Mouse (Mus musculus) thymus, postnatal 14 days (tissue): Measurements from ENCODE around the gene Ifi204.
"Not testable (repeated sequence)": the region's sequence is repeated elsewhere in the genome, so short reads cannot be mapped to it uniquely, and the experiment has no call there.

Source experiments
- DNase-seq: peaks from one replicate; pipeline ENCODE4 v3.0.0; 2021

Ifi204 gene

DNA sequence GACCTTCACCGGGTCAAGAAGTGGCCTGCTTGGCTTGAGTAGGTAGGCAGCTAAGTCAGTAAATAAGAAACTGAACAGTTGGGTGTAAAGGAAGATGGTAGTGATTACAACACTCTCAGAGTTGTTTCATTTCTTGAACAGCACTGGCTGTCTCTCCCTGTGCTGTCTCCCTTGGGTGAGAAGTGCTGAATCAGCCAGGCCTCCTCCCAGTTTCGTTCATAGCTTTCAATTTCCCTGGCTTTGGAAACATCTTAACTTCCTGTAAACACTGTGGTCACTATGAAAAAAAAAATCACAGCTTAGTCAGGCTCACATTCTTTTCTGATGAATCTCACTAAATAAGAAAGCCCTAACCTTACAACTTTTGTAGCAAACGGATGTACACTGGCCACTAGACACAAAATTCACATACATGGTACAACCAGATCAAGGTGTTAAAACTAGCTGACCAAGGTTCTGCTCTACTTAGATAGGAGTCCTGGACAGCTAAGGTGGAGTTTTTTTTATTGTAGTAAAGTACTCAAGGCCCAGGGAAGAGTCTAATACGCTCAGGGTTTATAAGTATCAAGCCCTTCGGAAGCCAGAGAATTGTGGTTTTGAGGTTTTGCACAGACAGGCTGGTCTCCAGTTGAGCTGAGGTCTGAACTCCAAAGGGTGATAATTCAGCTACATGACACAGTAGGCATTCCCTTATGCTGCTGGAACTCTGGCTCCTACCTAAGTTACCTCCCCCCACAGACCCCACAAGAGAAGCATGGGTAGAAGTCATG, at the start of gene Ifi204:
TSS of gene Ifi204 (minus strand) at position 96 of the 770 bp plus-strand sequence.
- not testable (repeated sequence) for DNase-seq

- DNase-seq, result peak; percentile 20
These were observed 42.6 kb upstream of the Ifi204 start for GRCm38 (mm10) chr1:173809294-173809693.

DNA sequence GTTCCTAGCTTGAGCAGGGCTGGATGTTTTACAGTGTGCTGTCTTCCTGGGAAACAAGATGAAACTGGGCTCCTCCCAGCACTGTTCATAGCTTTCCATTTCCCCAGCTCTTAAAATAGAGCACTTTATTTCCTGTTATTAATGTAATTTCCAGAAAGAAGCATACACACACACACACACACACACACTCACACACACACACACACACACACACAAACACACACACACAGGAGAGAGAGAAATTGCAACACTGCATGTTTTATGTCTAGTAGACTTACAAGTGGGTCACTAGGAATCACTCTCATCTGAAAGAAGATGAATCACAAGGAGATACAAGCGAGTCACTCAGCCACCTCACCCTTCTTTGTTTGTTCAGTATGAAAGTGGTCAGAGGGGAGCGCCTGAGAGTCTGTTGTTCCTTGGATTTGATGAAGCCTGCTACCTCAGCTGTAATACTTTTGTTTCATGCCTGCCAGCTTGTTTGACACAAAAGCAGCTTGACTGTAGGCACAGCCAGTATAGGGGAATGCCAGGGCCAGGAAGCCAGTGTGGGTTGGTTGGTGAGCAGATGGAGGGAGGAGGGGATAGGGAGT, 36.0 kb upstream of the Ifi204 start:
- DNase-seq, result not testable (repeated sequence)

- DNase-seq, result not testable (repeated sequence)
These were observed 35.5 kb upstream of the Ifi204 start for GRCm38 (mm10) chr1:173802207-173802606.

GRCm38 (mm10) chr1:173801791-173802190, 35.0 kb upstream of the Ifi204 start:
- not testable (repeated sequence) for DNase-seq

GRCm38 (mm10) chr1:173773457-173773856, 6.7 kb upstream of the Ifi204 start:
- DNase-seq, result not testable (repeated sequence)

DNA sequence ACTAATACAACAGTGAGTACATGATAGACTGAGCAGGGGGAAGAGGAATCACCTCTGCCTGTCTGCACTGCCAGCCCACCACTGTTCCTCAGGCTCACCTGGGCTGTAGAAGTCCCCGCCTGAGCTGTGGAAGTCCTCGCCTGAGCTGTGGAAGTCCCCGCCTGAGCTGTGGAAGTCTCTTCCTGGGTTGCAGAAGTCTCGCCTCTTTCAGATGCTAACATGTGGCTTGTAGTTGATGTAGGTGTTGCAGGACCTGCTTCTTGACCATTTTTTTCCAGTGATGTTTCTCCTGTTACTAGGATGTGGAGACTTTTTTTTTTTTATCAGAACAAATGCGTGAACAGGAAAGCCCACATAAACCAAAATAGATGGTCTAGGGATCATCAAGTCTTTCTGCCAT, 6.7 kb downstream of the Ifi204 start:
- not testable (repeated sequence) for DNase-seq

DNA sequence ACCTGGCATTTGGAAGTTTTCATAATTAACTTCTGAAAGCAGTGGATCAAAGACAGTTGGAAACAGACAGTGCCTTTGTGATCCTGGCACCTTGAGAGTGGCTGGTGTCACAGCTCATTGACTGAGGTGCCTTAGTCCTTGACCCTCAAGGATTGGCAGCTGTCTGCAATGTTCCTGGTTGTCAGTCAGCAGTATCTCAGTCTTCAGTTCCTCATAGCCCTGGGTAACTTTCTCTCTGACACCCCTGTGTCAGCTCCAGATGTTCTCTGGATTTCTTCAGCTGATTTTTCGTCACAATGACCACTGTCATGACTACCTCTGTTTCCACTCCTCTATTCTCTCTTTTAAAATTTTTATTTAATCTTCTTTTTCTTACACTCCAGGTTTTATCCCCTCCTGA, 24.5 kb downstream of the Ifi204 start:
- DNase-seq, result no peak

- DNase-seq, result no peak
These were observed 25.1 kb downstream of the Ifi204 start, which contains the start of gene Ifi207 for GRCm38 (mm10) chr1:173741656-173742055. TSS of gene Ifi207 (minus strand) at chr1:173741747.

GRCm38 (mm10) chr1:173740537-173740936, 26.2 kb downstream of the Ifi204 start:
- DNase-seq, result no peak

- no peak for DNase-seq
These were observed 29.8 kb downstream of the Ifi204 start for GRCm38 (mm10) chr1:173736986-173737385.

DNA sequence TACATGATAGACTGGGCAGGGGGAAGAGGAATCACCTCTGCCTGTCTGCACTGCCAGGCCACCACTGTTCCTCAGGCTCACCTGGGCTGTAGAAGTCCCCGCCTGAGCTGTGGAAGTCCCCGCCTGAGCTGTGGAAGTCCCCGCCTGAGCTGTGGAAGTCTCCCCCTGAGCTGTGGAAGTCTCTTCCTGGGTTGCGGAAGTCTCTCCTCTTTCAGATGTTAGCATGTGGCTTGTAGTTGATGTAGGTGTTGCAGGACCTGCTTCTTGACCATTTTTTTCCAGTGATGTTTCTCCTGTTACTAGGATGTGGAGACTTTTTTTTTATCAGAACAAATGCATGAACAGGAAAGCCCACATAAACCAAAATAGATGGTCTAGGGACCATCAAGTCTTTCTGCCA, 31.7 kb downstream of the Ifi204 start:
- DNase-seq, result not testable (repeated sequence)

- DNase-seq, result no peak
These were observed 33.5 kb downstream of the Ifi204 start for GRCm38 (mm10) chr1:173733219-173733618.
